Comparison of ENCODE assay signal across 12 mouse cellular contexts in genomic region chr7:81121099-81121498, GRCm38 (mm10). TPM values are rescaled to one million over a fixed set of nuclear protein-coding genes. Genes with fewer than 3 reads are reported as not detected.
DNase-seq lines count a peak whose midpoint lies in the region; ATAC-seq and TF ChIP-seq lines count a peak whose summit lies in the region.
"Had no signal": no experiment of that assay in that cellular context is flagged by ENCODE, and none has a peak within 500 bp of the region (broad histone marks: within the 10 kb centered on the region; RNA-seq: fewer than 3 reads in every experiment).

No protein-coding gene starts in this region.

- DNase-seq in embryonic facial prominence, embryonic 14.5 days (ENCODE audit: low spot score) = peak; percentile 20
- no peak for DNase-seq in embryonic facial prominence, embryonic 10.5 days (ENCODE audit: low spot score)
- peak; percentile 68 for DNase-seq in kidney, postnatal 0 days (ENCODE audit: low spot score)
- no peak for DNase-seq in cerebellum, postnatal 10 days
- no peak for DNase-seq in frontal cortex, postnatal 36 days (ENCODE audit: low spot score in 2 of 2)
- DNase-seq in cerebellum, adult 8-10 months = no peak
- DNase-seq: cerebellum, adult 9-11 months; heart, postnatal 14 days had no signal

- no peak overlapping the region for H3K4me3 ChIP-seq in embryonic facial prominence, embryonic 14.5 days (ENCODE audit: low read depth, low read length)
- H3K4me3 ChIP-seq in embryonic facial prominence, embryonic 10.5 days = no peak overlapping the region
- no peak overlapping the region for H3K4me3 ChIP-seq in kidney, postnatal 0 days (replicated peaks; ENCODE audit: low read depth, low read length)
- H3K4me3 ChIP-seq: neural tube, embryonic 15.5 days had no signal

- WGBS in embryonic facial prominence, embryonic 14.5 days = 45% methylated on average over 3 of the region's 3 CpGs
- WGBS in embryonic facial prominence, embryonic 10.5 days = 53% methylated on average over 3 of the region's 3 CpGs
- 44% methylated on average over 3 of the region's 3 CpGs for WGBS in kidney, postnatal 0 days

- H3K4me2 ChIP-seq in embryonic facial prominence, embryonic 14.5 days (ENCODE audit: low read depth, low read length) = no peak overlapping the region
- H3K4me2 ChIP-seq in kidney, postnatal 0 days (ENCODE audit: low read length) = no peak overlapping the region
- H3K4me2 ChIP-seq: neural tube, embryonic 15.5 days had no signal

- TF ChIP-seq CTCF in kidney, postnatal 0 days (IDR thresholded peaks at IDR 0.05; ENCODE audit: low read depth) = no peak

- H3K36me3 ChIP-seq in embryonic facial prominence, embryonic 14.5 days (ENCODE audit: control insufficient read depth, insufficient read depth, low read length) = no peaks in the 10 kb centered on the region
- H3K36me3 ChIP-seq in embryonic facial prominence, embryonic 10.5 days (replicated peaks) = no peaks in the 10 kb centered on the region
- H3K36me3 ChIP-seq in kidney, postnatal 0 days (ENCODE audit: insufficient read depth, low read length) = no peaks in the 10 kb centered on the region
- H3K36me3 ChIP-seq: neural tube, embryonic 15.5 days had no signal

- no peaks in the 10 kb centered on the region for H3K27me3 ChIP-seq in embryonic facial prominence, embryonic 14.5 days (replicated peaks; ENCODE audit: control insufficient read depth, insufficient read depth, low read length)
- H3K27me3 ChIP-seq in embryonic facial prominence, embryonic 10.5 days (replicated peaks; ENCODE audit: low read depth, poor library complexity, severe bottlenecking) = no peaks in the 10 kb centered on the region
- H3K27me3 ChIP-seq in kidney, postnatal 0 days (ENCODE audit: insufficient read depth, low read length) = no peaks in the 10 kb centered on the region
- H3K27me3 ChIP-seq: neural tube, embryonic 15.5 days had no signal

- ATAC-seq in embryonic facial prominence, embryonic 14.5 days (ENCODE audit: low read depth) = no peak
- ATAC-seq in granulocyte monocyte progenitor cell, adult 5-6 weeks (replicated peaks; ENCODE audit: poor library complexity, severe bottlenecking) = peak; percentile 62
- ATAC-seq in kidney, postnatal 0 days (replicated peaks; ENCODE audit: low FRiP score, low read depth) = peak; percentile 85
- ATAC-seq in megakaryocyte progenitor cell, adult 5-6 weeks (replicated peaks; ENCODE audit: poor library complexity) = peak; percentile 65

- H3K9me3 ChIP-seq in embryonic facial prominence, embryonic 14.5 days (ENCODE audit: control insufficient read depth, low read length) = no peaks in the 10 kb centered on the region
- H3K9me3 ChIP-seq in embryonic facial prominence, embryonic 10.5 days = no peaks in the 10 kb centered on the region
- no peaks in the 10 kb centered on the region for H3K9me3 ChIP-seq in kidney, postnatal 0 days (replicated peaks; ENCODE audit: low read length)
- H3K9me3 ChIP-seq: neural tube, embryonic 15.5 days had no signal

- H3K4me1 ChIP-seq in embryonic facial prominence, embryonic 14.5 days (ENCODE audit: control insufficient read depth, insufficient read depth, low read length) = no peaks in the 10 kb centered on the region
- H3K4me1 ChIP-seq in embryonic facial prominence, embryonic 10.5 days = peaks cover 26% of the 10 kb centered on the region
- H3K4me1 ChIP-seq in kidney, postnatal 0 days (replicated peaks; ENCODE audit: insufficient read depth, low read length) = 0 out of 2 replicates have a peak, but pooled peaks cover 6% of the 10 kb centered on the region

- no peak overlapping the region for H3K27ac ChIP-seq in embryonic facial prominence, embryonic 14.5 days (replicated peaks; ENCODE audit: low read depth, low read length)
- H3K27ac ChIP-seq in embryonic facial prominence, embryonic 10.5 days (replicated peaks) = no peak overlapping the region
- no peak overlapping the region; the same call in 1 of the 2 replicates for H3K27ac ChIP-seq in kidney, postnatal 0 days
- H3K27ac ChIP-seq: neural tube, embryonic 15.5 days had no signal

- no peak overlapping the region for H3K9ac ChIP-seq in embryonic facial prominence, embryonic 14.5 days (ENCODE audit: low read depth, low read length)
- H3K9ac ChIP-seq in kidney, postnatal 0 days (ENCODE audit: low read depth, low read length) = no peak overlapping the region
- H3K9ac ChIP-seq: neural tube, embryonic 15.5 days had no signal

RNA-seq across cellular contexts. Expression of gene Slc28a1, which starts 6.5 kb away (rescaled TPM):
- polyA plus RNA-seq in embryonic facial prominence, embryonic 14.5 days (2014; fragmentation: Nextera tagmentation; extraction: Ambion mirVana) = 0.07 TPM in 1 of 2 replicates, not detected in the other
- polyA plus RNA-seq in embryonic facial prominence, embryonic 10.5 days (2016; fragmentation: Nextera tagmentation; extraction: Ambion mirVana) = 0.05 TPM in 1 of 2 replicates, not detected in the other
- total RNA-seq in granulocyte monocyte progenitor cell, adult 5-6 weeks (2014; fragmentation: Nextera tagmentation) = not detected in 2 replicates
- total RNA-seq in granulocyte monocyte progenitor cell, adult 5-6 weeks (2017) = not detected in 2 replicates
- 1.1 and 1.3 TPM in 2 replicates for polyA plus RNA-seq in kidney, postnatal 0 days (2015; fragmentation: Nextera tagmentation; extraction: Ambion mirVana)
- not detected in 2 replicates for total RNA-seq in megakaryocyte progenitor cell, adult 5-6 weeks (2015)
- total RNA-seq in megakaryocyte progenitor cell, adult 5-6 weeks (2017) = not detected in 2 replicates
- total RNA-seq: monocyte, adult 5-6 weeks had no signal

Comparison
In these comparisons a context has a peak if more than half of its experiments do, and no peak if none do; other contexts are left out.
1. DNase-seq: peak in embryonic facial prominence, embryonic 14.5 days (single experiment) and kidney, postnatal 0 days (single experiment); none in embryonic facial prominence, embryonic 10.5 days (single experiment), cerebellum, postnatal 10 days (0 of 2), frontal cortex, postnatal 36 days (0 of 2) and cerebellum, adult 8-10 months (single experiment).